Mouse (Mus musculus): ENCODE measurements at regions not wholly inside any gene's neighbourhood (a gene's known extent, or its start where the extent isn't known, plus 50 kb on each side); places are given as distances from the start of the nearest gene placed in this dataset.

- Histone ChIP-seq H3K27ac (ENCODE audit: control insufficient read depth, low read depth, low read length) (no peak overlapping the region), H3K79me2 (ENCODE audit: control insufficient read depth, insufficient read depth, low read length, poor library complexity) (no peaks in the 10 kb centered on the region), H3K4me1 (ENCODE audit: control insufficient read depth in 1 of 2, insufficient read depth in 2 of 2, low read length in 2 of 2) (no peaks in the 10 kb centered on the region), H3K9me3 (replicated peaks; ENCODE audit: insufficient read depth, low read length) (no peaks in the 10 kb centered on the region), H3K9ac (ENCODE audit: control insufficient read depth, low read depth, low read length, poor library complexity, severe bottlenecking) (no peak overlapping the region), H3K27me3 (ENCODE audit: control insufficient read depth in 1 of 2, insufficient read depth in 2 of 2, low read length in 2 of 2) (no peaks in the 10 kb centered on the region), H3K4me3 (ENCODE audit: control insufficient read depth in 1 of 2, insufficient read depth in 1 of 2, low read depth in 2 of 2, low read length in 2 of 2) (no peak overlapping the region), H3K36me3 (ENCODE audit: control insufficient read depth in 1 of 2, insufficient read depth in 2 of 2, low read length in 2 of 2) (no peaks in the 10 kb centered on the region)
- no peak for DNase-seq (ENCODE audit: low read depth, low spot score)
- TF ChIP-seq RAD21 (IDR thresholded peaks at IDR 0.05; ENCODE audit: low read depth, low read length) (no peak), ETS1 (IDR thresholded peaks at IDR 0.05; ENCODE audit: low read depth, low read length) (no peak), USF1 (IDR thresholded peaks at IDR 0.05; ENCODE audit: low read depth, low read length) (no peak), MEF2A (IDR thresholded peaks at IDR 0.05; ENCODE audit: extremely low read depth, insufficient replicate concordance, low read depth, low read length, poor library complexity, severe bottlenecking) (no peak), RCOR1 (IDR thresholded peaks at IDR 0.05; ENCODE audit: low read depth, low read length) (no peak), ZNF384 (IDR thresholded peaks at IDR 0.05; ENCODE audit: low read depth, low read length) (no peak), NELFE (IDR thresholded peaks at IDR 0.05; ENCODE audit: low read depth, low read length) (no peak), POLR2AphosphoS5 (IDR thresholded peaks at IDR 0.05; ENCODE audit: borderline replicate concordance, low read depth, low read length) (no peak), USF2 (IDR thresholded peaks at IDR 0.05; ENCODE audit: borderline replicate concordance in 1 of 2, insufficient read depth in 1 of 2, low read depth in 1 of 2, low read length in 2 of 2) (no peak), TAL1 (IDR thresholded peaks at IDR 0.05; ENCODE audit: low read length) (no peak)
Observed at GRCm38 (mm10) chr14:96805284-96805683, 286.4 kb upstream of the Klhl1 start.

- no peak for TF ChIP-seq MAX (IDR thresholded peaks at IDR 0.05; ENCODE audit: low read length)
- no peak for TF ChIP-seq TAL1 (IDR thresholded peaks at IDR 0.05; ENCODE audit: low read length)
- TF ChIP-seq MAZ (IDR thresholded peaks at IDR 0.05; ENCODE audit: low read depth, low read length) = no peak
- TF ChIP-seq MEF2A (IDR thresholded peaks at IDR 0.05; ENCODE audit: extremely low read depth, insufficient replicate concordance, low read depth, low read length, poor library complexity, severe bottlenecking) = no peak
- TF ChIP-seq MYC (IDR thresholded peaks at IDR 0.05; ENCODE audit: low read depth, low read length) = no peak
- TF ChIP-seq ZMIZ1 (IDR thresholded peaks at IDR 0.05; ENCODE audit: low read depth, low read length) = no peak
- no peak for TF ChIP-seq BHLHE40 (IDR thresholded peaks at IDR 0.05; ENCODE audit: borderline replicate concordance, low read depth, low read length)
- no peak for TF ChIP-seq MXI1 (IDR thresholded peaks at IDR 0.05; ENCODE audit: low read depth, low read length)
- no peak for TF ChIP-seq MYB (IDR thresholded peaks at IDR 0.05; ENCODE audit: low read depth, low read length)
- no peak for TF ChIP-seq RCOR1 (IDR thresholded peaks at IDR 0.05; ENCODE audit: low read depth, low read length)
- TF ChIP-seq RAD21 (IDR thresholded peaks at IDR 0.05; ENCODE audit: low read depth, low read length) = no peak
- no peak for TF ChIP-seq POLR2AphosphoS2 (IDR thresholded peaks at IDR 0.05; ENCODE audit: low read length)
- TF ChIP-seq GABPA (IDR thresholded peaks at IDR 0.05; ENCODE audit: low read depth, low read length) = no peak
- DNase-seq (ENCODE audit: low read depth, low spot score) = no peak
- no peaks in the 10 kb centered on the region for H3K4me1 ChIP-seq (ENCODE audit: control insufficient read depth in 1 of 2, insufficient read depth in 2 of 2, low read length in 2 of 2)
- no peak overlapping the region for H3K4me3 ChIP-seq (ENCODE audit: control insufficient read depth in 1 of 2, insufficient read depth in 1 of 2, low read depth in 2 of 2, low read length in 2 of 2)
- no peak overlapping the region for H3K9ac ChIP-seq (ENCODE audit: control insufficient read depth, low read depth, low read length, poor library complexity, severe bottlenecking)
- H3K36me3 ChIP-seq (ENCODE audit: control insufficient read depth in 1 of 2, insufficient read depth in 2 of 2, low read length in 2 of 2) = no peaks in the 10 kb centered on the region
- H3K79me2 ChIP-seq (ENCODE audit: control insufficient read depth, insufficient read depth, low read length, poor library complexity) = no peaks in the 10 kb centered on the region
- H3K27me3 ChIP-seq (ENCODE audit: control insufficient read depth in 1 of 2, insufficient read depth in 2 of 2, low read length in 2 of 2) = no peaks in the 10 kb centered on the region
- no peak overlapping the region for H3K27ac ChIP-seq (ENCODE audit: control insufficient read depth, low read depth, low read length)
- no peaks in the 10 kb centered on the region for H3K9me3 ChIP-seq (replicated peaks; ENCODE audit: insufficient read depth, low read length)
Observed at GRCm38 (mm10) chr14:96794806-96795205, 275.9 kb upstream of the Klhl1 start.

Data from MEL (cell line).